ENCODE assay signal across 8 mouse cellular contexts in genomic region chr4:128839811-128840738, GRCm38 (mm10). TPM values are rescaled to one million over a fixed set of nuclear protein-coding genes. Genes with fewer than 3 reads are reported as not detected.
A peak's percentile ranks its signal among the peaks of the same experiment; 100 is the strongest.
DNase-seq lines count a peak whose midpoint lies in the region; ATAC-seq and TF ChIP-seq lines count a peak whose summit lies in the region.

No protein-coding gene starts in this region.

- peak; percentile 40 for DNase-seq in 3134 (ENCODE audit: extremely low read depth, insufficient read length, low spot score)
- peak; percentile 46 for DNase-seq in adrenal gland, adult 8-10 months
- DNase-seq in forebrain, postnatal 0 days, result no peak
- DNase-seq in urinary bladder, postnatal 25 days (ENCODE audit: low spot score), result no peak
- no peak for DNase-seq in left cerebral cortex, adult 2 months (ENCODE audit: extremely low spot score in 1 of 2, low spot score in 2 of 2)

- H3K27me3 ChIP-seq in forebrain, postnatal 0 days (ENCODE audit: insufficient read depth, low read length), result no peaks in the 10 kb centered on the region
- no peaks in the 10 kb centered on the region for H3K27me3 ChIP-seq in hindbrain, embryonic 12.5 days
- H3K27me3 ChIP-seq in limb, embryonic 15.5 days, result no peaks in the 10 kb centered on the region
- H3K27me3 ChIP-seq in midbrain, embryonic 16.5 days (ENCODE audit: control insufficient read depth, insufficient read depth, low read depth, low read length), result no peaks in the 10 kb centered on the region

- 0 out of 2 replicates have a peak, but pooled peaks cover 6% of the 10 kb centered on the region for H3K4me1 ChIP-seq in forebrain, postnatal 0 days (ENCODE audit: insufficient read depth)
- H3K4me1 ChIP-seq in hindbrain, embryonic 12.5 days, result peaks cover 24% of the 10 kb centered on the region
- peaks cover 32% of the 10 kb centered on the region for H3K4me1 ChIP-seq in limb, embryonic 15.5 days
- peaks cover 4% of the 10 kb centered on the region; the same call in 1 of the 2 replicates for H3K4me1 ChIP-seq in midbrain, embryonic 16.5 days (ENCODE audit: control insufficient read depth, insufficient read depth, low read length)

- H3K9ac ChIP-seq in forebrain, postnatal 0 days, result no peak overlapping the region
- no peak overlapping the region for H3K9ac ChIP-seq in hindbrain, embryonic 12.5 days
- no peak overlapping the region for H3K9ac ChIP-seq in limb, embryonic 15.5 days
- H3K9ac ChIP-seq in midbrain, embryonic 16.5 days (ENCODE audit: low read depth, low read length), result no peak overlapping the region

- no peaks in the 10 kb centered on the region for H3K36me3 ChIP-seq in forebrain, postnatal 0 days (ENCODE audit: insufficient read depth)
- H3K36me3 ChIP-seq in hindbrain, embryonic 12.5 days, result no peaks in the 10 kb centered on the region
- H3K36me3 ChIP-seq in limb, embryonic 15.5 days, result no peaks in the 10 kb centered on the region
- no peaks in the 10 kb centered on the region for H3K36me3 ChIP-seq in midbrain, embryonic 16.5 days (ENCODE audit: control insufficient read depth, insufficient read depth, low read length)

- H3K4me2 ChIP-seq in forebrain, postnatal 0 days (ENCODE audit: low read depth), result no peak overlapping the region
- no peak overlapping the region for H3K4me2 ChIP-seq in hindbrain, embryonic 12.5 days (replicated peaks)
- H3K4me2 ChIP-seq in limb, embryonic 15.5 days, result no peak overlapping the region
- no peak overlapping the region for H3K4me2 ChIP-seq in midbrain, embryonic 16.5 days (ENCODE audit: low read length)

- no peak for TF ChIP-seq CTCF in forebrain, postnatal 0 days (IDR thresholded peaks at IDR 0.05; ENCODE audit: low read depth)
- no peak for TF ChIP-seq CTCF in left cerebral cortex, adult 2 months (IDR thresholded peaks at IDR 0.05)

- H3K27ac ChIP-seq in forebrain, postnatal 0 days (ENCODE audit: low read depth, low read length), result peak overlapping the region; percentile 50; the same call in 1 of the 2 replicates
- peak overlapping the region; percentile 66 for H3K27ac ChIP-seq in hindbrain, embryonic 12.5 days
- peak overlapping the region; percentile 75 for H3K27ac ChIP-seq in limb, embryonic 15.5 days
- H3K27ac ChIP-seq in midbrain, embryonic 16.5 days (ENCODE audit: low read length), result peak overlapping the region; percentile 61
- H3K27ac ChIP-seq in left cerebral cortex, adult 2 months, result no peak overlapping the region; the same call in 1 of the 2 replicates

- no peak; the same call in 1 of the 2 replicates for ATAC-seq in forebrain, postnatal 0 days
- no peak for ATAC-seq in hindbrain, embryonic 12.5 days (ENCODE audit: low FRiP score)
- ATAC-seq in limb, embryonic 15.5 days (ENCODE audit: insufficient number of reproducible peaks, low FRiP score, low TSS enrichment, low read depth), result peak; percentile 53; the same call in 1 of the 2 replicates
- ATAC-seq in midbrain, embryonic 16.5 days, result no peak

- WGBS in forebrain, postnatal 0 days, result 46% methylated on average over 16 of the region's 16 CpGs
- WGBS in hindbrain, embryonic 12.5 days, result 43% methylated on average over 16 of the region's 16 CpGs
- 23% methylated on average over 16 of the region's 16 CpGs for WGBS in limb, embryonic 15.5 days
- 54% methylated on average over 16 of the region's 16 CpGs for WGBS in midbrain, embryonic 16.5 days

- no peaks in the 10 kb centered on the region for H3K9me3 ChIP-seq in forebrain, postnatal 0 days (ENCODE audit: low read length)
- H3K9me3 ChIP-seq in hindbrain, embryonic 12.5 days (replicated peaks), result no peaks in the 10 kb centered on the region
- no peaks in the 10 kb centered on the region for H3K9me3 ChIP-seq in limb, embryonic 15.5 days
- H3K9me3 ChIP-seq in midbrain, embryonic 16.5 days (replicated peaks; ENCODE audit: control insufficient read depth, low read length, poor library complexity, severe bottlenecking), result no peaks in the 10 kb centered on the region

- intact Hi-C loops in left cerebral cortex, adult 2 months (cut with DNase I), result no loop called here

- H3K4me3 ChIP-seq in forebrain, postnatal 0 days (ENCODE audit: low read depth, low read length), result no peak overlapping the region
- no peak overlapping the region for H3K4me3 ChIP-seq in hindbrain, embryonic 12.5 days
- H3K4me3 ChIP-seq in limb, embryonic 15.5 days, result no peak overlapping the region
- H3K4me3 ChIP-seq in midbrain, embryonic 16.5 days (ENCODE audit: low read depth, low read length), result no peak overlapping the region
- H3K4me3 ChIP-seq in left cerebral cortex, adult 2 months, result no peak overlapping the region

RNA-seq across cellular contexts. Expression of gene Zfp362, which starts 34.2 kb away (rescaled TPM):
- total RNA-seq in adrenal gland, adult 8-10 months (2022), result 10 to 100 TPM; 22.1 to 36.6 (median 27.9) TPM
- total RNA-seq in forebrain, postnatal 0 days (2014; rRNA removed), result 23.2 and 26.9 TPM in 2 replicates
- 26.6 and 29.8 TPM in 2 replicates for polyA plus RNA-seq in forebrain, postnatal 0 days (2015; fragmentation: Nextera tagmentation; extraction: Ambion mirVana)
- 44.3 and 44.7 TPM in 2 replicates for polyA plus RNA-seq in hindbrain, embryonic 12.5 days (2016; fragmentation: Nextera tagmentation; extraction: Ambion mirVana)
- polyA plus RNA-seq in limb, embryonic 15.5 days (2015; fragmentation: Nextera tagmentation; extraction: Ambion mirVana), result 33.1 and 37.4 TPM in 2 replicates
- 30.8 and 32.8 TPM in 2 replicates for polyA plus RNA-seq in midbrain, embryonic 16.5 days (2015; fragmentation: Nextera tagmentation; extraction: Ambion mirVana)
- total RNA-seq in left cerebral cortex, adult 2 months (2021), result 10 to 100 TPM; 27.1 to 28.1 TPM

RNA-seq across cellular contexts. Expression of gene Trim62, which starts 43.3 kb away (rescaled TPM):
- total RNA-seq in adrenal gland, adult 8-10 months (2022), result 10 to 100 TPM in 3 of 4 experiments, 1 to 10 TPM in 1; 9.0 to 14.6 (median 11.1) TPM
- 10.9 and 15.7 TPM in 2 replicates for total RNA-seq in forebrain, postnatal 0 days (2014; rRNA removed)
- polyA plus RNA-seq in forebrain, postnatal 0 days (2015; fragmentation: Nextera tagmentation; extraction: Ambion mirVana), result 15.5 and 20.4 TPM in 2 replicates
- 21.5 and 24.9 TPM in 2 replicates for polyA plus RNA-seq in hindbrain, embryonic 12.5 days (2016; fragmentation: Nextera tagmentation; extraction: Ambion mirVana)
- 5.5 and 5.7 TPM in 2 replicates for polyA plus RNA-seq in limb, embryonic 15.5 days (2015; fragmentation: Nextera tagmentation; extraction: Ambion mirVana)
- 17.6 and 18.5 TPM in 2 replicates for polyA plus RNA-seq in midbrain, embryonic 16.5 days (2015; fragmentation: Nextera tagmentation; extraction: Ambion mirVana)
- total RNA-seq in left cerebral cortex, adult 2 months (2021), result 10 to 100 TPM; 15.3 to 18.8 TPM

Comparison
In these comparisons a context has a peak if more than half of its experiments do, and no peak if none do; other contexts are left out.
1. DNase-seq: peak in 3134 (single experiment) and adrenal gland, adult 8-10 months (single experiment); none in forebrain, postnatal 0 days (single experiment), urinary bladder, postnatal 25 days (single experiment) and left cerebral cortex, adult 2 months (0 of 2).